Mouse (Mus musculus): ENCODE data around the gene Gm43517. TPM values are rescaled to one million over a fixed set of nuclear protein-coding genes. Genes with fewer than 3 reads are reported as not detected.

Gene Gm43517
- polyA plus RNA-seq, 1 experiment from 2014 or later, result 0.07 TPM

- no peak overlapping the region for H3K27ac ChIP-seq (ENCODE audit: low read depth, low read length)
- no peak overlapping the region for H3K9ac ChIP-seq (ENCODE audit: low read length)
- no peak overlapping the region for H3K4me2 ChIP-seq
- no peak overlapping the region for H3K4me3 ChIP-seq (ENCODE audit: low read depth, low read length)
- ATAC-seq (ENCODE audit: low FRiP score) (no peak), DNase-seq (ENCODE audit: low spot score, missing footprints) (peak; percentile 92)
- H3K4me1 ChIP-seq (ENCODE audit: control insufficient read depth, insufficient read depth, low read length), result no peaks in the 10 kb centered on the region
- H3K27me3 ChIP-seq (ENCODE audit: control insufficient read depth, insufficient read depth, low read length), result peaks cover 83% of the 10 kb centered on the region
- under 1% methylated on average over 19 of the region's 19 CpGs for WGBS
- no peaks in the 10 kb centered on the region for H3K9me3 ChIP-seq (ENCODE audit: control insufficient read depth, low read length)
- H3K36me3 ChIP-seq (ENCODE audit: control insufficient read depth, insufficient read depth, low read length), result no peaks in the 10 kb centered on the region
These were observed 8.5 kb upstream of the Gm43517 start for GRCm38 (mm10) chr12:49376318-49376992.

GRCm38 (mm10) chr12:49377281-49377970, 7.5 kb upstream of the Gm43517 start:
- H3K9me3 ChIP-seq (ENCODE audit: control insufficient read depth, low read length), result no peaks in the 10 kb centered on the region
- no peaks in the 10 kb centered on the region for H3K4me1 ChIP-seq (ENCODE audit: control insufficient read depth, insufficient read depth, low read length)
- H3K27ac ChIP-seq (ENCODE audit: low read depth, low read length), result no peak overlapping the region
- H3K36me3 ChIP-seq (ENCODE audit: control insufficient read depth, insufficient read depth, low read length), result no peaks in the 10 kb centered on the region
- DNase-seq (ENCODE audit: low spot score, missing footprints) (peak; percentile 94), ATAC-seq (ENCODE audit: low FRiP score) (peak; percentile 38; the same call in 1 of the 2 replicates)
- peaks cover 90% of the 10 kb centered on the region for H3K27me3 ChIP-seq (ENCODE audit: control insufficient read depth, insufficient read depth, low read length)
- H3K9ac ChIP-seq (ENCODE audit: low read length), result no peak overlapping the region
- no peak overlapping the region for H3K4me3 ChIP-seq (ENCODE audit: low read depth, low read length)
- no peak overlapping the region for H3K4me2 ChIP-seq
- WGBS, result under 1% methylated on average over 15 of the region's 15 CpGs

DNA sequence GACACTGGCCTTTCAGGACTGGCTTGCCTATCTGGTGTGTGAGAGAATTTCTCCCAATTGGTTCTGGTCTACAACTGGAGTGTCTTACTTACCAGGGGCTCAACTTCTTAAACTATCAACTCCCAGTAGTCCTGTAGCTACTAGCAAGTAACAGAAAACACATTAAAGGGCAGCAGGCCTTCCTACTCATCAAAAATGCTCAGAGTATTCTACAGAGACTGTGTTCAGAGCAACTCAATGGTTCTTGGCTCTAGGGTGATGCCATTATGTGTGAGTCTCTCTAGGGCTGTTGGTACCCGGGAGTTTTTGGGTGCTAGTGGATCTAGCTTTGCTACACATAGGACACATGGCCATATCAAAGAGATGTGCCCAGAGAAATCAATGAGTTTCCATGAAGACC, 6.1 kb upstream of the Gm43517 start:
- H3K9ac ChIP-seq (ENCODE audit: low read length), result no peak overlapping the region
- H3K36me3 ChIP-seq (ENCODE audit: control insufficient read depth, insufficient read depth, low read length), result no peaks in the 10 kb centered on the region
- peaks cover 4% of the 10 kb centered on the region; the same call in 1 of the 2 replicates for H3K4me1 ChIP-seq (ENCODE audit: control insufficient read depth, insufficient read depth, low read length)
- H3K4me2 ChIP-seq, result no peak overlapping the region
- no peaks in the 10 kb centered on the region for H3K9me3 ChIP-seq (ENCODE audit: control insufficient read depth, low read length)
- H3K4me3 ChIP-seq (ENCODE audit: low read depth, low read length), result no peak overlapping the region
- 0% methylated on average over 1 of the region's 1 CpGs for WGBS
- ATAC-seq (ENCODE audit: low FRiP score), result no peak
- no peak overlapping the region for H3K27ac ChIP-seq (ENCODE audit: low read depth, low read length)
- DNase-seq (ENCODE audit: low spot score, missing footprints), result peak; percentile 92
- peaks cover 91% of the 10 kb centered on the region for H3K27me3 ChIP-seq (ENCODE audit: control insufficient read depth, insufficient read depth, low read length)

GRCm38 (mm10) chr12:49379446-49379845, 5.5 kb upstream of the Gm43517 start:
- H3K27me3 ChIP-seq (ENCODE audit: control insufficient read depth, insufficient read depth, low read length), result peaks cover 93% of the 10 kb centered on the region
- H3K4me2 ChIP-seq, result no peak overlapping the region
- no peak overlapping the region for H3K9ac ChIP-seq (ENCODE audit: low read length)
- no peak overlapping the region for H3K4me3 ChIP-seq (ENCODE audit: low read depth, low read length)
- H3K36me3 ChIP-seq (ENCODE audit: control insufficient read depth, insufficient read depth, low read length), result no peaks in the 10 kb centered on the region
- 3% methylated on average over 11 of the region's 11 CpGs for WGBS
- DNase-seq (ENCODE audit: low spot score, missing footprints) (peak; percentile 90), ATAC-seq (ENCODE audit: low FRiP score) (no peak)
- H3K9me3 ChIP-seq (ENCODE audit: control insufficient read depth, low read length), result no peaks in the 10 kb centered on the region
- H3K27ac ChIP-seq (ENCODE audit: low read depth, low read length), result no peak overlapping the region
- peaks cover 4% of the 10 kb centered on the region; the same call in 1 of the 2 replicates for H3K4me1 ChIP-seq (ENCODE audit: control insufficient read depth, insufficient read depth, low read length)

GRCm38 (mm10) chr12:49380442-49380841, 4.5 kb upstream of the Gm43517 start:
- peaks cover 98% of the 10 kb centered on the region for H3K27me3 ChIP-seq (ENCODE audit: control insufficient read depth, insufficient read depth, low read length)
- H3K9me3 ChIP-seq (ENCODE audit: control insufficient read depth, low read length), result no peaks in the 10 kb centered on the region
- no peak overlapping the region for H3K4me2 ChIP-seq
- no peak overlapping the region for H3K4me3 ChIP-seq (ENCODE audit: low read depth, low read length)
- no peak overlapping the region for H3K27ac ChIP-seq (ENCODE audit: low read depth, low read length)
- peak; percentile 90 for DNase-seq (ENCODE audit: low spot score, missing footprints)
- ATAC-seq (ENCODE audit: low FRiP score), result no peak
- H3K36me3 ChIP-seq (ENCODE audit: control insufficient read depth, insufficient read depth, low read length), result no peaks in the 10 kb centered on the region
- 0% methylated on average over 4 of the region's 4 CpGs for WGBS
- peaks cover 4% of the 10 kb centered on the region; the same call in 1 of the 2 replicates for H3K4me1 ChIP-seq (ENCODE audit: control insufficient read depth, insufficient read depth, low read length)
- H3K9ac ChIP-seq (ENCODE audit: low read length), result no peak overlapping the region

DNA sequence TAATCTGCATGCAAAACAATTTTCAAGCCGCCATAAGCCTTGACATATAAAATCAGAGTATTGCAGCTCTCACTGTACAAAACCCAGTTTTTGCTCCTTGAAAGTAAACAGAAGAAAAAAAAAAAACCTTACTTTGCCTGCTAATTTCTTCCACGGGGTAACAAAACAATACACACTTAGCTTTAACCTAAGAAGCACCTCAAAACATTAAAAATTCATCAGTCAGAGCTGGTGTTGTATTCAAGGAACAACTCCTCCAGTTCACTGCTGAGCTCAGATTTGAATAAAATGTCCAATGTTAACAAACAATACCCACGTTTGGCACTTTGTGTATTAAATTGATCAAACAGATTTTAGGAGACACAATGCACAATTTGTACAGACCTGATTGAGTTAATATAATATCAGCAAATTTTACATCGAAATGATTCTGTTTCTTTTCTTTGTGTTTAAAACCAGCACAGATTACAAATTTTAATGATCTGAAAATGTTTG, 3.9 kb upstream of the Gm43517 start:
- Histone ChIP-seq H3K36me3 (ENCODE audit: control insufficient read depth, insufficient read depth, low read length) (no peaks in the 10 kb centered on the region), H3K27me3 (ENCODE audit: control insufficient read depth, insufficient read depth, low read length) (peaks cover 98% of the 10 kb centered on the region), H3K4me2 (no peak overlapping the region), H3K4me1 (ENCODE audit: control insufficient read depth, insufficient read depth, low read length) (peaks cover 4% of the 10 kb centered on the region; the same call in 1 of the 2 replicates), H3K27ac (ENCODE audit: low read depth, low read length) (no peak overlapping the region), H3K9me3 (ENCODE audit: control insufficient read depth, low read length) (no peaks in the 10 kb centered on the region), H3K4me3 (ENCODE audit: low read depth, low read length) (no peak overlapping the region), H3K9ac (ENCODE audit: low read length) (no peak overlapping the region)
- WGBS, result 2% methylated on average over 4 of the region's 4 CpGs
- ATAC-seq (ENCODE audit: low FRiP score) (no peak), DNase-seq (ENCODE audit: low spot score, missing footprints) (peak; percentile 92)

- peaks cover 4% of the 10 kb centered on the region; the same call in 1 of the 2 replicates for H3K4me1 ChIP-seq (ENCODE audit: control insufficient read depth, insufficient read depth, low read length)
- no peaks in the 10 kb centered on the region for H3K36me3 ChIP-seq (ENCODE audit: control insufficient read depth, insufficient read depth, low read length)
- no peak for ATAC-seq (ENCODE audit: low FRiP score)
- H3K4me3 ChIP-seq (ENCODE audit: low read depth, low read length), result no peak overlapping the region
- no peak overlapping the region for H3K27ac ChIP-seq (ENCODE audit: low read depth, low read length)
- no peaks in the 10 kb centered on the region for H3K9me3 ChIP-seq (ENCODE audit: control insufficient read depth, low read length)
- no peak overlapping the region for H3K9ac ChIP-seq (ENCODE audit: low read length)
- DNase-seq (ENCODE audit: low spot score, missing footprints), result peak; percentile 95
- H3K27me3 ChIP-seq (ENCODE audit: control insufficient read depth, insufficient read depth, low read length), result peaks cover 95% of the 10 kb centered on the region
- H3K4me2 ChIP-seq, result no peak overlapping the region
- WGBS, result under 1% methylated on average over 19 of the region's 19 CpGs
These were observed 3.1 kb upstream of the Gm43517 start for GRCm38 (mm10) chr12:49381721-49382365.

- Histone ChIP-seq H3K27ac (ENCODE audit: low read depth, low read length) (no peak within 1 kb of the TSS), H3K9ac (ENCODE audit: low read length) (peak within 1 kb of the TSS; percentile 30; the same call in 1 of the 2 replicates), H3K36me3 (ENCODE audit: control insufficient read depth, insufficient read depth, low read length) (no peaks in the 10 kb centered on the region), H3K4me3 (ENCODE audit: low read depth, low read length) (peak within 1 kb of the TSS; percentile 34), H3K9me3 (ENCODE audit: control insufficient read depth, low read length) (no peaks in the 10 kb centered on the region), H3K4me1 (ENCODE audit: control insufficient read depth, insufficient read depth, low read length) (peaks cover 4% of the 10 kb centered on the region; the same call in 1 of the 2 replicates), H3K4me2 (peak within 1 kb of the TSS; percentile 58), H3K27me3 (ENCODE audit: control insufficient read depth, insufficient read depth, low read length) (peaks cover 87% of the 10 kb centered on the region)
- peak; percentile 97 for DNase-seq (ENCODE audit: low spot score, missing footprints)
- under 1% methylated on average over 60 of the region's 61 CpGs for WGBS
- ATAC-seq (ENCODE audit: low FRiP score), result peak; percentile 63
These were observed 2.1 kb upstream of the Gm43517 start, which contains the start of gene Foxg1 for GRCm38 (mm10) chr12:49382565-49383520. TSS of gene Foxg1 (plus strand) at chr12:49382660.
